Mouse (Mus musculus) heart, adult 9 months (tissue): ENCODE measurements around the gene Fbxw11.
A peak's percentile ranks its signal among the peaks of the same experiment; 100 is the strongest.

Experiments used
- DNase-seq, 2 experiments: peaks; one replicate each; pipeline ENCODE4 v3.0.0; 2022; ENCODE audit warnings: low spot score in 2 of 2

Fbxw11 gene

DNA sequence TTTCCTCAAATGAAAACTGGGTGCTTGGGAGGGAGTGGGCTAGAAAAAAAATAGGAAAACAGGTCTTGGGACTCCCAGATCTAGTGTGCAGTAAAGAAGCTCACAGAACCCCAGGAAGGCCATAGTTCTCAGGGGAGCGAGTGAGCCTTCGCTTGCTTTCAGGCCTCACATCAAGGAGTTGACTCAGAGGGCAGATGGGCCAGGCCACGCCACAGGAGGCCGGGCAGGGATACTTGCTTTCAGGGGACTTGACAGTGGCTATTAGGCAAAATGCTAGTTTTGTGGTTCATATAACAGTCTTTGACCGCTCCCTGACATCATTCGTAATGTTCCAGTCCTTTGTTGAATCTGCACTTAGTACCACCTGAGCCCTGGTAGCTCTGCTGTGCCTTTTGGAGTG, 18.6 kb upstream of the Fbxw11 start:
- DNase-seq = no peak

DNA sequence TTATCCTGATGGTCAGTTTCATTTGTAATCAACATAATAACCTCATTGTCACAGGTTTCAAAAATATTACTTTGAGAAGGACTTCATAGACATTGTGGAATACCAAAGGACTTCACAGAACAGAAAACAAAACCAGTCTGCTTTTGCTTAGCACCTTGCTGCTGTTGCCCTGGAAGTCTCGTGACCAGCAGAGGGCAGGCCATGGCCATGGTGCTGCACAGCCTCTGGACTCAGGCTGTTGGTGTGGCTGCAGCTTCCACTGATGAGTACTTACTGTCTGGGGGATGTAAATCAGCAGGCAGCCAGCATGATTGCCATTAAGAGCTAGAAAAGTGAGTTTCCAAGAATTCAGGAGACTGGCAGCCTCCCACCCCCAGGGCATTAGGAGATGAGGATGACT, 16.8 kb upstream of the Fbxw11 start:
- peak in 1 of 2 experiments; percentile 58 for DNase-seq

DNA sequence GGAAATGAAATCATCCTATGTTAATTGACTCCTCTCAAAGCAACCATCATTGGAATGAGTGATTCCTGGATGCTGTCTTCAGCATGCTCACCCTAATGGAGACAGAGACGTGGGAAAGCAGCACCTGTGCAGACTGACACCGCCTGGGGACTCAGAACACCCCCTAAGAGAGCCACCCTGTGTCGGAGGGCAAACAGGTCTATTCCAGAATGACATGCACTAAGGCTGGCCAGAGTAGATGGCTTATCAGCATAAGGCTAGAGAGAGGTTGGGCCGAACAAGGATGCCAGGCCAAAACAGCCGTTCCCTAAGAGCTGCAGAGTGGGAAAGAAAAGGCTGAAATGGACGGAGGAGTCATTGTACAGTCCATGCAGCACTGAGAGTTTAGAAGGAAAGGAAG, 16.4 kb upstream of the Fbxw11 start:
- no peak for DNase-seq

DNA sequence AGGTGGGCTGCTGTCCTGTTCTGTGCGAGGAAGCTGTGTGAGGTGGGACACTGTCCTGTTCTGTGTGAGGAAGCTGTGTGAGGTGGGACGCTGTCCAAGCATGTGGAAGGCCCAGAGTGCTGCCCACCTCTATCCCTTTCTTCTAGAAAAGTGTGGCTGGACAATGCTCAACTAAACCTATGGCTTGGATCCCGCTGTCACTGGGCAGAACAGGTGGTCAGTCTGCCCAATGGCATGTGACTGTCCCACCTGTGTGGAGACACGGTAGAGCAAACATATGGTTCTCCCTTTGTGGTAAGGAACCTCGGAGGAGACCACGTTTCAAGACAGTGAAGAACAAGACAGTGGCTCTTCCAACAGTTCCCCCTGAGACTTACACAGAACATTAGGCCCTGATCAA, 14.6 kb upstream of the Fbxw11 start:
- DNase-seq = no peak

- no peak for DNase-seq
Measured at GRCm38 (mm10) chr11:32629713-32630211, 12.8 kb upstream of the Fbxw11 start.

DNA sequence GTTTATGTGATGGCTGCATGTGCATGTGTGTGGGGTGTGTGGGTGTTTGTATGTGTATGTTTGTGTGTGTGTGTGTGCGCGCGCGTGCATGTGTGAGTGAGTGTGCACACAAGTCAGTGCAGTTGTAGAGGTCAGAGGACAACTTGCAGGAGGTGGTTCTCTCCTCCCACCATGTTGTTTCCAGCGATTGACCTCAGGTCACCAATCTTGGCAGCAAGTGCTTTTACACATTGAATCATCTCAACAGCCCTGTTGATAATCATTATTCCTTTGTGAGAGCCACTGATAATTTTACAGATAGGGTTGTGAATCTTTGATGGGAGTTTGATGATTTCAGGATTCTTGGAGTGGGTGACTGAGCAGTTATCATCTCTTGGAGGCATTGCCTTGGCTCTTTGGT, 9.9 kb upstream of the Fbxw11 start:
- no peak for DNase-seq

DNA sequence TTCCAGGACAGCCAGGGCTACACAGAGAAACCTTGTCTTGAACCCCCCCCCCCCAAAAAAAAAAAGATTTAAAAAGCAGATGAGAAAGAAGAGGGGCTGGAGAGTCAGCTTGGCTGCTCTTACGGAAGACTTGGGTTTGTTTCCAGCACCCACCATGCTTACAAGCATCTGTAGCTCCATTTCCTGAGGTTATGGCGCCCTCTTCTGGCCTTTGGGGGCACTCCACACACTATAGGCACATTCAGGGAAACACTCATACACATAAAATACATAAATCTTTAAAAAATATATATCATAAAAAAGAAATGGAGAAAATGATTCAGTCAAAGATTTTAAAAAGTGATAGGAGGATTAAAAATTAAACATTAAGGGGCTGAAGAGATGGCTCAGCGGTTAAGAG, 9.0 kb upstream of the Fbxw11 start:
- no peak for DNase-seq

DNA sequence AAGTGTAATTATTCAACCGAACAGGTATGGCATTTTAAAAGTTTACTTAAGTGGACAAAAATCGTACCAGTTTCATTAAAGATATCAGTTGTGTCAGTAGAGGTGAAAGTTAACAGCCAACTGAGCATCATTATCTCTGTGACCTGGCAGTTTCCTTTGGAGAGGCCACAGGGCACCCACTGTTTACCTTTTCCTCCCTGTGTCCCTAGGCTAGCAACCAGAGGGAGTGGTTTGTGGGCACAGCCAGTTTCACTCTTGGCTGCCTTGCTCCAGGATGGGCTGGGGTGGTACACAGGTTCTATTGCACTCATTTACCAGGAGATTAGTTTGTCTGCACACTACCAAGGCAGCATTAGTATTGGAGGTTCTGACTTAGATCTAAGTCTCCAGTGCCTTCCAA, 8.4 kb upstream of the Fbxw11 start:
- DNase-seq = no peak

DNA sequence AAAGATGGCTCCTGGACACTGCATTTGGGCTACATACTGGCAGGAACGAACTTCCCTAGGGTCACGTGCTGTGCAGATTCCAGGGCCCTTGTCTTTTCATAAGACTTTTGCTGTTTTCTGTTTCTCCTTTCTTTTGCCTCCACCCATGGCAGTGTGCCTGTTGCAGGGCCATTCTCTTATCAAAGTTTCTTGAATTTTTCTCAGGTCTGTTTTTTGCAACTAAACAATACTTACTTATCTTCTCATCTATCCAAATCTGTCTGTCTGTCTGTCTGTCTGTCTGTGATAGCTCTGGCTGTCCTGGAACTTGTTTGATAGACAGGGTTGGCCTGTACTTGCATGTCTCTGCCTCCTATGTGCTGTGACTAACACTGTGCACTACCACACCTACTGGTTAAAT, 7.7 kb upstream of the Fbxw11 start:
- DNase-seq = no peak

GRCm38 (mm10) chr11:32636275-32636674, 6.2 kb upstream of the Fbxw11 start:
- no peak for DNase-seq

DNA sequence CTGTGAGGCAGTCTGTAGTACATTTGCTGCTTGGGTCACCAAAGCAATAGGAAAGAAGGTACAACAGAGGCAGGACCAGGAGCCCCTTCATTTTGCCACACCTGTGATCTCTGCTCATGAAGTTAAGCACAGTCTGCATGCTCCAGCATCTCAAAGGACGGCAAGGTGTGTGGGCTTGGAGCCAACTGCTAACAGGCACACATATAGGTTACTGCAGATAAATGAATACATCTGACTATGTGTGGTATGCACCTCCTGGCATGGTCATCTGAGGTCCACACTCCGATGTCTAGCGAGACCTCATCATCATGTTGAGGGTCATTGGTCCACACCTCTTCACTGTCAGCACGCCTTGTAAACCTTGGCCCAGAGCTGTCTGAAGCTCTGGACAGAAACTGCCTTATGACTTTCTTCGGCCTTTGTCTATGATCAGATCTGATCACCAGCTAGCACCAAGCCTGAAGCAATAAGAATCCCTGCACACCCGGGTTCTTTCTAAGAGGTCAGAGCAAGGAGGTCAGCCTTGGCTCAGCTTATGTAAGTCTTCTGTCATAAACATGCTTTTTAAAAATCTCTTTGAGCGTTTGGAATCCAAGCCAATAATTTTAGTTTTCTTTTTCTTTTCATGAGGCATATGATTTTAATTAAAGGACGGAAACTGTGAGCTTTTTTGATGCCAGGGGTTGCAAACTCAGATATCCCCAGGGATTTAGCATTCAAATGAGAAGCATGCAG, 3.8 kb upstream of the Fbxw11 start:
- peak; percentile 34 to 35 for DNase-seq

GRCm38 (mm10) chr11:32640617-32641016, 1.9 kb upstream of the Fbxw11 start:
- DNase-seq = no peak

- DNase-seq = no peak
Measured at GRCm38 (mm10) chr11:32642899-32643886, 669 bp downstream of the Fbxw11 start.

- no peak for DNase-seq
Measured at GRCm38 (mm10) chr11:32644010-32644409, 1.5 kb downstream of the Fbxw11 start.

DNA sequence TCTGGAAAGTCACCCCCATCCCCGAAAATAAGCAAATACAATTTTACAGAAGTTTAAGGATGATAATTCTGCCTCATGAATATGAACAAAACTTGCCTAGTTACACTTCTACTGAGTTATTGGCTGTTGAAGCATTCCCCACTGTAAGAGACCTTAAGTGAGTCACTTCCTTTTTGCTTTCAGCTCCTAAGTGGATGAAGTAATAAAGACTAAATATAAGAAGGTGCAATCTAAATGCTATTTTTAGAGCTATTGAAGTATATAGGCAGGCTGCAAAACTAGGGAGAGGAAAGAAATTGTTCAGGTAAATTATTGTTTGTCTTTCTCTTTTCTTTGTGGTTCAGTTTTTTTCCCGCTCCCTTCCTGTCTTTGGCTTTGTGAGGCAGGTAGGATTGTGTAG, 4.7 kb downstream of the Fbxw11 start:
- no peak for DNase-seq

DNA sequence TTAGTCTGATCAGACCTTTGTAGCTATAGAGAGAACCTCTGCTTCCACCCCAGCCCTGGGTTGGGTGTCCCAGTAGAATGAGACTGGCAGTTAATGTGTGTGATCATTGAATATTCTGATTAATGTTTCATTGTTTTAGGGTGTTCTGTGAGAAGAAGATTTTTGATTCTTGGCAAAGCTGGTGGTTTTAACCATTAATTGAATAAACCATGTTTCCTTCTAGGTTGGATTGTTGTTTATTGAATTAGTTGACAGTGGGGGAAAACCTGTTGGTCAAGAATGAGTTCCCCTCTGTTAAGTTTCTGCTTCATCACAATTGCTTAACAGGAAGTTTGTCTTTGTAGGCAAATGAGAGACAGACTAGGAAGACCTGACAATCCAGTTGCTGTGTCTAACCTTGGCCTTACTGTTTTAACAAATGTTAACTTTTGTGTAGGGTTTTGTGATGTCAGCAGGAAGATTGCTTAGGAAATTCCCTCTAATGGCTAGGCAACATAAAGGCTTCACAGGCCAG, 7.8 kb downstream of the Fbxw11 start:
- DNase-seq = no peak

DNA sequence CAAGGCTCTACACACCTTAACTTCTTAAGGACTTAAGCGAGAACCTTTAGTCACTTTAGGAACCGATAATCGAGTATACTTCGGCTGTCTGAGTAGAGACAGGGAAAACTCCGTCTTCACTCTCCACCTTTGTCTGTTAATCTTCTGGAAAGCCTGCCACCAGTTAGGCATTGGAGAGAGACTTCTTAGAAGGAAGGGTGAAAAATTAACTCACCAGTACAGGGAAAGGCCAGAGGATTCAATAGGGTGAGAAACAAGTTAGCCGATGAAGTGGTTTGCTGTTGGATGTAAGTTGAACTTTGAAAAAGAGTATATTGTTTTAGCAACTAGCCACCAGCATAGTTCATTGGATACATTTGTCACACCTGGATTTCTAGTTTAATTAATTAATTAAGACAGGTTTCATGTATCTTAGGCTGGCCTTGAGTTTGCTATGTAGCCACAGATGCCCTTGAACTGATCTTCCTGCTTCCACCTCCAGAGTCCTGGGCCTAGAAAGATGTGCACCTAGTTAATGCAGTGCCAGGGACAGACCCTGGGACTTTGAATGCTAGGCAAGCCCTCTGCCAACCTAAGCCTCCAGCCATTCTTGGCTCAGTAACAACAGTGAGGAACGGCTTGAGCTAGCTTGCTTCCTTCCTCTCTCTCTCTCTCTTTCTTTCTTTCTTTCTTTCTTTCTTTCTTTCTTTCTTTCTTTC, 8.5 kb downstream of the Fbxw11 start:
- DNase-seq = no peak

GRCm38 (mm10) chr11:32651723-32652122, 9.2 kb downstream of the Fbxw11 start:
- DNase-seq = no peak

DNA sequence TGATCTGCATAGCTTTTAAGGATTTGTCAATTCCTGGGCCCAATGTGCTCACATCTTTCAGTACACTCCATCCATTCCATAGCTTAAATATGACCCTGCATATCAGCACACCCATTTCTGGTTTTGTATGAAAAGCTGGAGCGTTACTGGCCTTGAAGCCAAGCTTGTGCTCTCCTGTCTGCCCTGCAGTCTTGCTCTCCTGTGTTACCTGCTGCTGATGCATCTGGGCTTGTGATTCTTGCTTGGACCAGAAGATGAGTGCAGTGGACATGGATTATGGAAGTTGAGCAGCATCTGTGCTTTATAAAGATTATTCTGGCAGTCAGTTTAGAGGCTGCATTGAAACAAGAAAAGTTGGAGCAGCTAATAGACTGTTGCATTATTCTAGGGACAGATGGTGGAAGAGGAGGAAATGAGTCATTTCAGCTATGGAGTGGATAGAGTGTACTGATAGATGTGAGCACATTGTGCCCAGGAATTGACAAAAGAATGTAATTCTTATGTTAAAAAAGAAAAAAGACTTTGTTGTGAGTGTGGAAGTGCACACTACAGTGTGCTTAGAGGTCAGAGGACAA, 19.6 kb downstream of the Fbxw11 start:
- no peak for DNase-seq

DNA sequence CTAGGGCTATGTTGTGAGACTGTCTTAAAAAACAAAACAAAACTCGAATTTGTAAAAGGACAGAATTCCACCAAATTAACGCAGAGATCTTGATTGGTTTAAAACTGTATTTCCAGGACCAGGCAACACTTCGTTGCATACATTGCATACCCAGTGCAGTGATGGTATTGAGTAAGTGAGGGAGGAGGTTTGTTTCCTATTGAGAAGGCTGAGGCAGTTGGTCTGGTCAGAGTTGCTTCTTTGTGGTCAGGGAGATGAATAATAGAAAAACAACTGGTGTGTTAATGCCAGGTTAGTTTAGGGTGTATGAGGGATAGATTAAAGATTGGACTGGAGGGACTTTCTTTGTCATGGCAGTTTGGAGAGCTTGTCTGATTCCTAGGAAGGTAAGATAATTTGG, 23.1 kb downstream of the Fbxw11 start:
- DNase-seq = no peak

DNA sequence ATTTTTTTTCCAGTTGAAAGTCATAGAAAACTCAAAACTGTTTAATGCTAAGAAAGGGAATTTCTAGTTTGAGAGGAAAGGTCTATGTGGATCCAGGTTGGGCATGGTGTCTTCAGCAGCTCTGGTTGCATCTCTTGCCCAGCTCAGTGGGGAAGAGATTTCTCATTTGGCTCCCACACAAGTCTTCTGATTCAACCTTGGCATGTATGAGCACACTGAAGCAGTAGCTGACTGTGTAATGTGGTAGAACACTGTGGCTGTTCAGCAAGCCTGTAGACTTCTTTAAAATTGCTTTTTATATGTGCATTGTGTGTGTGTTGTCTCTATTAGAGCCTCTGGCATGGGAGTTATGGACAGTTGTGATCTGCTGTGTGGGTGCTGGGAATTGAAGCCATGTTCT, 24.5 kb downstream of the Fbxw11 start:
- no peak for DNase-seq

DNA sequence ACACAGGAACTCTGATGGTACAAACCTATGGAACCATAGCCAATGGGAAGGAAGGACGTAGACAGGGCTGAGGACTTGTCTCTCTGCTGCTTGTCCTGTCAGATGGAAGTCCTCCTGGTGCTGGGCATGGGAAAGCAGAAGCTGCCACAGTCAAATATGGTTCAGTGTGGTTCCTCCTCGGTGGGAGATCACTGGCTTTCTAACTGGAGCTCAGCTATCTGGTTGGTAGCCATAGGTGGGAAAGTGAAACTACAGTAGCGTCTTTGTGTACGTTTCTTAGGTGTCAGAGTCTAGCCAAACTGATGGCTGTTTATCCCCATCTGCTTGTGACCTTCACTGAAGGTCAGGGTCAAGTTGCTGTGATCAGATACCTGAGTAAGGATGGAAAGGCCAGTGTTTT, 29.0 kb downstream of the Fbxw11 start:
- DNase-seq = no peak
